Mouse (Mus musculus): ENCODE results near the gene Tasp1. TPM values are rescaled to one million over a fixed set of nuclear protein-coding genes. Genes with fewer than 3 reads are reported as not detected.
"Not testable (repeated sequence)": the region's sequence is repeated elsewhere in the genome, so short reads cannot be mapped to it uniquely, and the experiment has no call there.

Tasp1 gene
- polyA plus RNA-seq, 1 experiment: 3.3 TPM

DNA sequence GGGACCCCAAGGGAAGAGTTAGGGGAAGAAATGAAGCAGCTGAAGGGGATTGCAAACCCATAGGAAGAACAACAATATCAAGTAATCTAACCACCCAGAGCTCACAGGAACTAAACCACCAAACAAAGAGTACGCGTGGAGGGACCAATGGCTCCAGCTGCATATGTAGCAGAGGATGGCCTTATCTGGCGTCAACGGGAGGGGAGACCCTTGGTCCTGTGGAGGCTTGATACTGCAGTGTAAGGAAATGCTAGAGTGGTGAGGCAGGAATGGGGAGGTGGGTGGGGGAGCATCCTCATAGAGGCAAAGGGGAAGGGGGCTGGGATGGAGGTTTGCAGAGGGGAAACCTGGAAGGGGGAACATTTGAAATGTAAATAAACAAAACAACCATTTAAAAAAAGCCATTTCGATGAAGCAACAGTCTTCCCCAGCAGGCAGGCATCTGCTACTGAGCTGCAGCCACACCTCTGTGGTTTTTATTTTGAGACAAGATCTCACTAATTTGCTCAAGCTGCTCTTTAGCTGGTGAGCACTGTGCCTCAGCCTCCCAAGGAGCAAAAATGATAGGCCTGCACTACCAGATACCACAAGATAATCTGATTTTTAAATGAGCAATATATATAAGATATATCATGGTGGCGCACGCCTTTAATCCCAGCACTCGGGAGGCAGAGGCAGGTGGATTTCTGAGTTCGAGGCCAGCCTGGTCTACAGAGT lies 160.0 kb downstream of the Tasp1 start:
- WGBS: 85% methylated on average over 9 of the region's 9 CpGs
- Histone ChIP-seq H3K4me1 (ENCODE audit: control insufficient read depth, insufficient read depth, low read length) (no peaks in the 10 kb centered on the region), H3K4me3 (replicated peaks; ENCODE audit: extremely low read depth, low read depth, low read length) (no peak overlapping the region)
- TF ChIP-seq POLR2A (IDR thresholded peaks at IDR 0.05; ENCODE audit: borderline replicate concordance, extremely low read depth, low read depth, low read length) (no peak), CTCF (IDR thresholded peaks at IDR 0.05; ENCODE audit: insufficient read depth, low read length) (no peak)
- no peak for DNase-seq

DNA sequence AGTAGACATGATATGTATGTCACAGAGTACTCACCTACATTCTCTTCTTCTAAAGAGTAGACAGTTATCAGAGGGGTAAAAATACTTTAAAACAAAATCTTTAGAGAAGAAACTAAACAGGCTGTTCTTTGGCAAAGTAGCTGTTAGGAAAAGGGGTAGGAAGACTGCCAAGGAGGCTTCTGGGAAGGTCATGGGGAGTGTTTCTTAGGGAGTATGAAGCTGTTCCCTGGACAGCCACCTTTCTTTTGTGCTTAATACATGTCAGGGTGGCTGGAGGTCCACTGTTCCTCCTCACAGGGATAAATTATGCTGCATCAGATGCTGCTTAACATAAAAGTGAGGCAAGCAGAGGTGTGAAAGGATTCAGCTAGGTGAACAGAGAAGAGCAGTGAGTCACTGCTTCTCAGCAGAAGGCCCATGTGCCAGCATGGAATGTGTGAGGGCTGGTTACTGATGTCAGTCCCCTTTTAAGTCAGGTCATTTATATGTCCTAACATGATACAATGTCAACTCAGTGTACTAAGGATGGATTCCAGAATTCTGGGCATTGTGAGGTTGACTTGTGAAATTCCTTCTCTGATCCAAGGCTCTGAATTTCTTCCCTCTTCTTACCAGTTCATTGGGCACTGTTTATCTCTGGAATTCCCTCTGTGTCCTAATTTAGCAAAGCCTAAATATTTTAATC lies 175.1 kb downstream of the Tasp1 start:
- no peak for DNase-seq
- H3K4me3 ChIP-seq (replicated peaks; ENCODE audit: extremely low read depth, low read depth, low read length): no peak overlapping the region
- no peak for TF ChIP-seq POLR2A (IDR thresholded peaks at IDR 0.05; ENCODE audit: borderline replicate concordance, extremely low read depth, low read depth, low read length)
- TF ChIP-seq CTCF (IDR thresholded peaks at IDR 0.05; ENCODE audit: insufficient read depth, low read length): no peak

GRCm38 (mm10) chr2:139884264-139884637 lies 182.4 kb downstream of the Tasp1 start:
- WGBS: 72% methylated on average over 4 of the region's 4 CpGs
- DNase-seq: no peak
- no peak for TF ChIP-seq CTCF (IDR thresholded peaks at IDR 0.05; ENCODE audit: insufficient read depth, low read length)
- no peak for TF ChIP-seq POLR2A (IDR thresholded peaks at IDR 0.05; ENCODE audit: borderline replicate concordance, extremely low read depth, low read depth, low read length)

More for the DNA sequence above, 175.1 kb downstream of the Tasp1 start:
- H3K4me1 ChIP-seq (ENCODE audit: control insufficient read depth, insufficient read depth, low read length): no peaks in the 10 kb centered on the region; the same call in 1 of the 2 replicates

GRCm38 (mm10) chr2:139883581-139884263 lies 182.9 kb downstream of the Tasp1 start:
- 70% methylated on average over 7 of the region's 7 CpGs for WGBS
- Histone ChIP-seq H3K4me1 (ENCODE audit: control insufficient read depth, insufficient read depth, low read length) (no peaks in the 10 kb centered on the region), H3K4me3 (replicated peaks; ENCODE audit: extremely low read depth, low read depth, low read length) (no peak overlapping the region)
- TF ChIP-seq POLR2A (IDR thresholded peaks at IDR 0.05; ENCODE audit: borderline replicate concordance, extremely low read depth, low read depth, low read length) (no peak), CTCF (IDR thresholded peaks at IDR 0.05; ENCODE audit: insufficient read depth, low read length) (no peak)
- no peak for DNase-seq

More at GRCm38 (mm10) chr2:139884264-139884637, 182.4 kb downstream of the Tasp1 start:
- Histone ChIP-seq H3K4me1 (ENCODE audit: control insufficient read depth, insufficient read depth, low read length) (no peaks in the 10 kb centered on the region), H3K4me3 (replicated peaks; ENCODE audit: extremely low read depth, low read depth, low read length) (no peak overlapping the region)

- H3K4me3 ChIP-seq (replicated peaks; ENCODE audit: extremely low read depth, low read depth, low read length): no peak overlapping the region
- H3K4me1 ChIP-seq (ENCODE audit: control insufficient read depth, insufficient read depth, low read length): no peaks in the 10 kb centered on the region
- 64% methylated on average over 7 of the region's 7 CpGs for WGBS
- DNase-seq: no peak
- TF ChIP-seq CTCF (IDR thresholded peaks at IDR 0.05; ENCODE audit: insufficient read depth, low read length) (no peak), POLR2A (IDR thresholded peaks at IDR 0.05; ENCODE audit: borderline replicate concordance, extremely low read depth, low read depth, low read length) (no peak)
These were observed 188.5 kb downstream of the Tasp1 start for GRCm38 (mm10) chr2:139878052-139878621.

- Histone ChIP-seq H3K4me1 (ENCODE audit: control insufficient read depth, insufficient read depth, low read length) (no peaks in the 10 kb centered on the region), H3K4me3 (replicated peaks; ENCODE audit: extremely low read depth, low read depth, low read length) (no peak overlapping the region)
- 90% methylated on average over 3 of the region's 3 CpGs for WGBS
- TF ChIP-seq POLR2A (IDR thresholded peaks at IDR 0.05; ENCODE audit: borderline replicate concordance, extremely low read depth, low read depth, low read length) (no peak), CTCF (IDR thresholded peaks at IDR 0.05; ENCODE audit: insufficient read depth, low read length) (no peak)
- DNase-seq: no peak
These were observed 190.7 kb downstream of the Tasp1 start for GRCm38 (mm10) chr2:139875876-139876275.

- Histone ChIP-seq H3K4me1 (ENCODE audit: control insufficient read depth, insufficient read depth, low read length) (no peaks in the 10 kb centered on the region), H3K4me3 (replicated peaks; ENCODE audit: extremely low read depth, low read depth, low read length) (no peak overlapping the region)
- 80% methylated on average over 3 of the region's 3 CpGs for WGBS
- DNase-seq: no peak
- no peak for TF ChIP-seq POLR2A (IDR thresholded peaks at IDR 0.05; ENCODE audit: borderline replicate concordance, extremely low read depth, low read depth, low read length)
- no peak for TF ChIP-seq CTCF (IDR thresholded peaks at IDR 0.05; ENCODE audit: insufficient read depth, low read length)
These were observed 192.4 kb downstream of the Tasp1 start for GRCm38 (mm10) chr2:139874173-139874572.

- 60% methylated on average over 2 of the region's 2 CpGs for WGBS
- H3K4me3 ChIP-seq (replicated peaks; ENCODE audit: extremely low read depth, low read depth, low read length): no peak overlapping the region
These were observed 192.8 kb downstream of the Tasp1 start for GRCm38 (mm10) chr2:139873762-139874161.

GRCm38 (mm10) chr2:139869071-139869470 lies 197.5 kb downstream of the Tasp1 start:
- not testable (repeated sequence) for H3K4me3 ChIP-seq (replicated peaks; ENCODE audit: extremely low read depth, low read depth, low read length); H3K4me1 ChIP-seq (ENCODE audit: control insufficient read depth, insufficient read depth, low read length); DNase-seq
- 96% methylated on average over 2 of the region's 2 CpGs for WGBS

More at GRCm38 (mm10) chr2:139873762-139874161, 192.8 kb downstream of the Tasp1 start:
- DNase-seq: no peak
- TF ChIP-seq POLR2A (IDR thresholded peaks at IDR 0.05; ENCODE audit: borderline replicate concordance, extremely low read depth, low read depth, low read length) (no peak), CTCF (IDR thresholded peaks at IDR 0.05; ENCODE audit: insufficient read depth, low read length) (no peak)
- H3K4me1 ChIP-seq (ENCODE audit: control insufficient read depth, insufficient read depth, low read length): no peaks in the 10 kb centered on the region

DNA sequence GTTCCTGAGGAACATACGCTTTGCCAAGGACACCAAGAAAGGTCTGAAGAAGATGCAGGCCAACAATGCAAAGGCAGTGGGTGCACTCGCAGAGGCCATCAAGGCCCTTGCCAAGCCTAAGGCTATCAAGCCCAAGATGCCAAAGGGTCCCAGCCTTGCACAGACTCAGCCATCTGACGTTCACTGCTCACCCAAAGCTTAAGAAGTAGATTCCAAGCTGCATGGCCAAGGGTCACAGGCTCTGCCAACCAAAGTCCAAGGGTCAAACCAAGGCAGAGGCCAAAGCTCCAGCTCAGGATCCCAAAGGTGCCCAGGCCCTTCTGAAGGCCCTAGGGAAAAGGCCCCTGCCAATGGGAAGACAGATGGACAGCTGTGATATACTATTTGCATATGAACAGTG lies 203.2 kb downstream of the Tasp1 start:
- not testable (repeated sequence) for H3K4me3 ChIP-seq (replicated peaks; ENCODE audit: extremely low read depth, low read depth, low read length); DNase-seq; H3K4me1 ChIP-seq (ENCODE audit: control insufficient read depth, insufficient read depth, low read length)
- WGBS: 86% methylated on average over 3 of the region's 3 CpGs
